Mouse (Mus musculus) cerebellum, adult 2 months (tissue): Measurements from ENCODE around the gene Rhbdf2.

Experiments
- CTCF ChIP-seq: fragments of 200-500 bp; IDR thresholded peaks from 2 replicates; pipeline ENCODE4 v1.5.1; 2011; ENCODE audit warnings: low read depth, mild to moderate bottlenecking, control low read depth, low read length, moderate library complexity, borderline replicate concordance; ENCODE audit not compliant: insufficient read depth
- POLR2A ChIP-seq: fragments of 200-500 bp; IDR thresholded peaks from 2 replicates; pipeline ENCODE4 v1.6.1; 2011; ENCODE audit warnings: low read length, control low read depth, borderline replicate concordance; ENCODE audit not compliant: insufficient read depth

DNA sequence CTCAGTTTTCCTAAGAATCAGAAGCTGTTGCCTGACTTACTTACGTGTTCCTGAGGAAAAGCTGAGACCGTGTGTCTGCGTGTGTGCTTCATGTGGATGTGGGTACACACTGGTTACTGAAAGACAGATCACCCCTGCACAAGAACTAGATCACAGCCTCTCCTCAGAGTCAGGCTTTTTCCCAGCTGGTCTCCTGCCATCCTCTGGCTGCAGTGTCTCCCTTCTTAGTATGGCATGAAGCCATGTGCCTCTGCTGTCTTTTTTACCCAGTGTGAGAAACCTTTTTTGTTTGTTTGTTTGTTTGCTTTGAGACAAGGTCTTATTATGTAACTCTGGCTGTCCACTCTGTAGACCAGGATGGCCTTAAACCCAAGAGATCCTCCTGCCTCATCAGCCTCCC is 47.5 kb downstream of the Rhbdf2 start:
- TF ChIP-seq CTCF = no peak
- no peak for TF ChIP-seq POLR2A
